Mouse (Mus musculus): ENCODE results near the gene Enox2. TPM values are rescaled to one million over a fixed set of nuclear protein-coding genes. Genes with fewer than 3 reads are reported as not detected.

Gene Enox2
- total RNA-seq (2014; rRNA removed) (9.5 and 10.6 TPM in 2 replicates), polyA plus RNA-seq (2012; rRNA removed) (3.8 and 4.9 TPM in 2 replicates)

DNA sequence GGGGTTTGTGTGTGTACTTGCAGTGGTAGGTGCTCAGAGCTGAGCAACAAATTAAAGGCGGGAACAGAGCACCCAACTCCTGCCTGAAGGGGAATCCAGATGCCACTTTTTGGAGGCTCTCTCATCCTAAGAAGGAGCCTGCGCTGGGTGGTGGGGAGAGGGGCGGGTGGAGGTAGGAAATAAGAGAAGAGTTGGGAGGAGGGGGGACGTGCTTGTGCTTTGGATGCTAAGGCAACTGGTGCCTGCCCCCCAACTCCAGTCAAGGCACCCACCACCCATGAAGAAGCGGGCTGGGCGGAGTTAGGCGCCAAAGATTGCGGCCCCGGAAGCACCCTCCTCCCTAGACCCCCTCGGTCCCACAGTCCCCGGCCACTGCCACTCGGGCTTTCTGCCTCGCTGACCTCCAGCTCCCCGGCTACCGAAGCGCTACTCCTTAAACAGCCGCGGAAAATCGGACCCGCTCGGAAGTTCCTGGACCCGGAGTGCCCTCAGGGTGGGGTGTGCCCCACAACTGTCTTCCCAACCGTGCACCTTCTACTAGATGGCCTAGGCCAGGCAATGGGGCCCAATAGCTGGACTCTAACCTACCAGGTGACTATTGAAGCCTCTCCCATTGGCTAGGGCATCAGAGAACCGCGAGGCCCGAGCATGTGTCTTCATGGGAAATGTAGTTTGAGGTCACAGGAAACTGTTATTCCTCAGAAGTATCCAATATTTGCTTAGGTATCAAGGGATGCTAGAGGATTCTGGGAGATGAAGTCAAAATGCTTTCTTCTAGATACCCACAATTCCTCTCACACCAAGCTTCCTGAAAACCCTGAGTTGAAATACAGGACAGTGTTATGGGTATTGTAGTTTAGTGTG, at the start of gene Enox2:
Gene Enox2, minus strand, starts transcription at position 560 of the 864 bp plus-strand sequence.
- peak; percentile 96 for DNase-seq (ENCODE audit: extremely low read depth, low read depth, low spot score)
- peak within 1 kb of the TSS; percentile 98 for H3K27ac ChIP-seq (replicated peaks; ENCODE audit: insufficient read depth, low read depth, low read length)
- under 1% methylated on average over 23 of the region's 26 CpGs for WGBS

GRCm38 (mm10) chrX:49309496-49309895, 21.4 kb upstream of the Enox2 start:
- DNase-seq (ENCODE audit: extremely low read depth, low read depth, low spot score): no peak
- no peaks in the 10 kb centered on the region for H3K36me3 ChIP-seq (ENCODE audit: control insufficient read depth, insufficient read depth, low read length)
- no peaks in the 10 kb centered on the region for H3K4me1 ChIP-seq (ENCODE audit: control insufficient read depth, insufficient read depth, low read length)
- H3K27ac ChIP-seq (replicated peaks; ENCODE audit: insufficient read depth, low read depth, low read length): no peak overlapping the region
- no peak overlapping the region for H3K4me3 ChIP-seq (ENCODE audit: insufficient read depth, low read depth, low read length)
- 64% methylated on average over 1 of the region's 1 CpGs for WGBS
- TF ChIP-seq POLR2A (IDR thresholded peaks at IDR 0.05; ENCODE audit: extremely low read depth, insufficient read depth, low read length) (no peak), CTCF (IDR thresholded peaks at IDR 0.05; ENCODE audit: low read depth, low read length) (no peak)
- no peaks in the 10 kb centered on the region for H3K79me2 ChIP-seq (ENCODE audit: control insufficient read depth, insufficient read depth, low read length)
- H3K9ac ChIP-seq (ENCODE audit: low read depth, low read length): no peak overlapping the region
- H3K27me3 ChIP-seq (ENCODE audit: control insufficient read depth, insufficient read depth, low read length): no peaks in the 10 kb centered on the region

More for the DNA sequence above, at the start of gene Enox2:
- peak within 1 kb of the TSS; percentile 100 for H3K4me3 ChIP-seq (ENCODE audit: insufficient read depth, low read depth, low read length)
- peak; percentile 87 for TF ChIP-seq POLR2A (IDR thresholded peaks at IDR 0.05; ENCODE audit: extremely low read depth, insufficient read depth, low read length)
- no peak for TF ChIP-seq CTCF (IDR thresholded peaks at IDR 0.05; ENCODE audit: low read depth, low read length)
- H3K27me3 ChIP-seq (ENCODE audit: control insufficient read depth, insufficient read depth, low read length): no peaks in the 10 kb centered on the region
- H3K9ac ChIP-seq (ENCODE audit: low read depth, low read length): peak within 1 kb of the TSS; percentile 99
- H3K79me2 ChIP-seq (ENCODE audit: control insufficient read depth, insufficient read depth, low read length): no peaks in the 10 kb centered on the region
- no peaks in the 10 kb centered on the region for H3K4me1 ChIP-seq (ENCODE audit: control insufficient read depth, insufficient read depth, low read length)
- no peaks in the 10 kb centered on the region; the same call in 1 of the 2 replicates for H3K36me3 ChIP-seq (ENCODE audit: control insufficient read depth, insufficient read depth, low read length)

DNA sequence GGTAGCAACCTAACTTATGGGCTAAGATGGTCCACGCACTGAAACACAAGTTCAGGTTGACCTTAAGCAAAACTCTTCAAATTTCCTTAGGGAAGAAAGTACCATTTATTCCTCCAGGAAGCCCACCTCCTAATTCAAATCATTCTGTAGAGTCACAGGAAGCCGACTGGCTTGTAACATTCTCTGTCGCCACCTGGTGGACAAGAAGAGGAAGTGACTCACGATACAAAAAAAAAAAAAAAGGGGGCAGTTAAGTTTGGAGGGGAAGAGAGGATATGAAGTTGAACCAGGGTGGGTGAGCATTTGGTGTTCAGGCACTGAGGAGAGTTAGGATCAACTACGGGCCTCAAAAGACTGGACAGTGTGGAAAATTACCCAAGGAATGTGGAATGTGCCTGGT, 18.6 kb upstream of the Enox2 start:
- TF ChIP-seq POLR2A (IDR thresholded peaks at IDR 0.05; ENCODE audit: extremely low read depth, insufficient read depth, low read length) (no peak), CTCF (IDR thresholded peaks at IDR 0.05; ENCODE audit: low read depth, low read length) (peak; percentile 16; the same call in 1 of the 2 replicates)
- no peak overlapping the region for H3K4me3 ChIP-seq (ENCODE audit: insufficient read depth, low read depth, low read length)
- H3K4me1 ChIP-seq (ENCODE audit: control insufficient read depth, insufficient read depth, low read length): no peaks in the 10 kb centered on the region
- no peak overlapping the region for H3K27ac ChIP-seq (replicated peaks; ENCODE audit: insufficient read depth, low read depth, low read length)
- H3K27me3 ChIP-seq (ENCODE audit: control insufficient read depth, insufficient read depth, low read length): no peaks in the 10 kb centered on the region
- no peaks in the 10 kb centered on the region for H3K79me2 ChIP-seq (ENCODE audit: control insufficient read depth, insufficient read depth, low read length)
- H3K36me3 ChIP-seq (ENCODE audit: control insufficient read depth, insufficient read depth, low read length): no peaks in the 10 kb centered on the region
- no peak overlapping the region for H3K9ac ChIP-seq (ENCODE audit: low read depth, low read length)
- no peak for DNase-seq (ENCODE audit: extremely low read depth, low read depth, low spot score)
- 6% methylated on average over 5 of the region's 5 CpGs for WGBS

GRCm38 (mm10) chrX:49279918-49280586, 8.0 kb downstream of the Enox2 start:
- 0 out of 2 replicates have a peak overlapping the region, but pooled peaks have one; percentile 24 for H3K27ac ChIP-seq (replicated peaks; ENCODE audit: insufficient read depth, low read depth, low read length)
- H3K4me3 ChIP-seq (ENCODE audit: insufficient read depth, low read depth, low read length): no peak overlapping the region
- H3K27me3 ChIP-seq (ENCODE audit: control insufficient read depth, insufficient read depth, low read length): no peaks in the 10 kb centered on the region
- DNase-seq (ENCODE audit: extremely low read depth, low read depth, low spot score): peak; percentile 49
- no peak overlapping the region for H3K9ac ChIP-seq (ENCODE audit: low read depth, low read length)
- WGBS: 46% methylated on average over 2 of the region's 2 CpGs
- H3K4me1 ChIP-seq (ENCODE audit: control insufficient read depth, insufficient read depth, low read length): peaks cover 9% of the 10 kb centered on the region
- H3K36me3 ChIP-seq (ENCODE audit: control insufficient read depth, insufficient read depth, low read length): no peaks in the 10 kb centered on the region
- TF ChIP-seq CTCF (IDR thresholded peaks at IDR 0.05; ENCODE audit: low read depth, low read length) (no peak), POLR2A (IDR thresholded peaks at IDR 0.05; ENCODE audit: extremely low read depth, insufficient read depth, low read length) (no peak)
- no peaks in the 10 kb centered on the region for H3K79me2 ChIP-seq (ENCODE audit: control insufficient read depth, insufficient read depth, low read length)

- H3K4me3 ChIP-seq (ENCODE audit: insufficient read depth, low read depth, low read length): no peak overlapping the region
- H3K4me1 ChIP-seq (ENCODE audit: control insufficient read depth, insufficient read depth, low read length): no peaks in the 10 kb centered on the region
- H3K27me3 ChIP-seq (ENCODE audit: control insufficient read depth, insufficient read depth, low read length): no peaks in the 10 kb centered on the region
- no peak for TF ChIP-seq CTCF (IDR thresholded peaks at IDR 0.05; ENCODE audit: low read depth, low read length)
- no peak for TF ChIP-seq POLR2A (IDR thresholded peaks at IDR 0.05; ENCODE audit: extremely low read depth, insufficient read depth, low read length)
- H3K27ac ChIP-seq (replicated peaks; ENCODE audit: insufficient read depth, low read depth, low read length): no peak overlapping the region
- WGBS: 88% methylated on average over 12 of the region's 12 CpGs
- no peaks in the 10 kb centered on the region for H3K79me2 ChIP-seq (ENCODE audit: control insufficient read depth, insufficient read depth, low read length)
- DNase-seq (ENCODE audit: extremely low read depth, low read depth, low spot score): no peak
- H3K9ac ChIP-seq (ENCODE audit: low read depth, low read length): no peak overlapping the region
- no peaks in the 10 kb centered on the region for H3K36me3 ChIP-seq (ENCODE audit: control insufficient read depth, insufficient read depth, low read length)
Observed at GRCm38 (mm10) chrX:49273487-49274042, 14.5 kb downstream of the Enox2 start.

Data from liver, adult 2 months (tissue).